Mouse (Mus musculus) gastrocnemius, postnatal 36 days (tissue): ENCODE results near the gene Kmt5c. TPM values are rescaled to one million over a fixed set of nuclear protein-coding genes. Genes with fewer than 3 reads are reported as not detected.

Experiments used
- DNase-seq, 2 experiments: peaks; one replicate each; pipeline ENCODE4 v3.0.0; 2022
- intact Hi-C: fragments of 180-260 bp; cut with DNase I; formaldehyde crosslinking; loops from one replicate; pipeline ENCODE4 v1.15.1; 2025
- total RNA-seq, 2 experiments: library from RNA; stranded (reverse); gene quantifications; 2 replicates each; pipeline ENCODE4 v1.2.3; 2021

The Kmt5c gene
- total RNA-seq, 2 experiments from 2014 or later: 9.7 to 10.5 TPM

DNA sequence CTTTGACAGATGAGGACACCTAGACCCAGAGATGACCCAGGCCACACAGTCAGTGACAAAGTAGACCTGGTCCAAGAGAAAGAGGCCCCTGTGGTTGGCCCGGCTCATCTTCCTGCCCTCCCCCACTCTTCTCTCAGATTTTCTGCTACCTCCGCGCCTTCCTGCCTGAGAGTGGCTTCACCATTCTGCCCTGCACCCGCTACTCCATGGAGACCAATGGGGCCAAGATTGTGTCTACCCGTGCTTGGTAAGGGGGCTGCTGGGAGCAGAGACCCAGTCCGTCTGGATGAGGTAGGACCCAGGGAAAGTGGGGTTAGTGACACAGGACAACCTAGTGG lies 2.5 kb downstream of the Kmt5c start:
- DNase-seq: no peak
- intact Hi-C loops: no loop called here

GRCm38 (mm10) chr7:4743354-4743753 lies 3.4 kb downstream of the Kmt5c start:
- no peak for DNase-seq
- intact Hi-C loops: no loop called here

- intact Hi-C loops: no loop called here
- DNase-seq: no peak
Observed at GRCm38 (mm10) chr7:4744886-4745285, 5.0 kb downstream of the Kmt5c start.

- DNase-seq: no peak
Observed at GRCm38 (mm10) chr7:4746326-4746980, 6.5 kb downstream of the Kmt5c start.

DNA sequence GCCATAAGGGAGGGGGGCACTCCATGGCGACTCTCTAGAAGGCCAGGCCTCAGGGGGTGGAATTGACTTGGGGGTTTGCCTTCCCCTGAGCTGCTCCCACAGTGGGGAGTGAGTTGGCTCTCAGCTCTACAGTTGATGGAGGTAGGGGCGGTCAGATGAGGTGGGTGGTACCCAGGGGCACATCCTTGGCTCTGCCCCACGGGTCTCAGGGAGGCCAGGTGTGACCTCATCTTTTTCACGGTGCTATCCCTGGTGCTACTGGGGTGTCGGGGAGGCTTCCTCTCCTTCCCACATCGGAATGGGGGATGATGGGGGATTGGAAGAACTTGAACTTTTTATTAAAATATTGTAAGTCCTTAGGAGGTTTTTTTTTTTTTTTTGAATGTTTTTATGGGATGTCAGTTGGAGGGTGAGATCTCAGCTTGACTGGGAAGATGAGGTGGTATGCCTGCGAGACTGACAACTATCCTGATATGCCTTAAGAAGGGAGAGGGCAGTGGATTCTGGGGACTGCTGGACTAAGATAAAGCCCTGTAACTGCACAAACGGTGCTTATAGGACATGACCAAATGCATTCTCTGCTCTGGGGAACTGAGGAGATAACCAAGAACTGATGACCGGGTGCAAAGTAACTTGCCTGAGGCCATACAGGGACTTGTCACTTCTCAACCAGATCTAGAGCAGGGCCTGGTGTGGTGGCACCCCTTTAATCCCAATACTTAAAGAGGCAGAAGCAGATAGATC lies 7.4 kb downstream of the Kmt5c start:
- intact Hi-C loops: no loop called here
- DNase-seq: no peak

More at GRCm38 (mm10) chr7:4746326-4746980, 6.5 kb downstream of the Kmt5c start:
- intact Hi-C loops: no loop called here

DNA sequence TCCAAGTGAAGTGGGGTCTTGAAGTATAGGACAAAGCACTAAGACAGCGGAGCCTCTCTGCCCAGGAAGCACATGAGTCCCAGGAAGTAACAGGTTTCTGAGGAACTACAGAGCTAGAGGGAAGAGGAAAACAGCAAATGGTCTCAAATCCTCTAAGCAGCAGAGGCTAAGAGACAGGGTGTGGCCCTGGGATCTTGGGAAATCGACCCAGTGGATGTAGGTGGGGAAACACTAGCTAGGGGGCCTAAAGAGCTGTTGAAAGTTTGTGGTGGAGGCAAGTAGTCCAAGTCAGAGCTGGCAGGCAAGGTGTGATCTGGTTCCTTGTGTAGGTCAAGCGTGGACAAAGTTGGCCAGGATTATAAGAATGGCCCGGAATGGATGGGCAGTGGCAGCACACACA lies 8.4 kb downstream of the Kmt5c start:
- intact Hi-C loops: no loop called here
- DNase-seq: no peak

GRCm38 (mm10) chr7:4749169-4749568 lies 9.3 kb downstream of the Kmt5c start:
- intact Hi-C loops: no loop called here
- DNase-seq: no peak

- intact Hi-C loops: no loop called here
- no peak for DNase-seq
Observed at GRCm38 (mm10) chr7:4751971-4752820, 12.3 kb downstream of the Kmt5c start.

DNA sequence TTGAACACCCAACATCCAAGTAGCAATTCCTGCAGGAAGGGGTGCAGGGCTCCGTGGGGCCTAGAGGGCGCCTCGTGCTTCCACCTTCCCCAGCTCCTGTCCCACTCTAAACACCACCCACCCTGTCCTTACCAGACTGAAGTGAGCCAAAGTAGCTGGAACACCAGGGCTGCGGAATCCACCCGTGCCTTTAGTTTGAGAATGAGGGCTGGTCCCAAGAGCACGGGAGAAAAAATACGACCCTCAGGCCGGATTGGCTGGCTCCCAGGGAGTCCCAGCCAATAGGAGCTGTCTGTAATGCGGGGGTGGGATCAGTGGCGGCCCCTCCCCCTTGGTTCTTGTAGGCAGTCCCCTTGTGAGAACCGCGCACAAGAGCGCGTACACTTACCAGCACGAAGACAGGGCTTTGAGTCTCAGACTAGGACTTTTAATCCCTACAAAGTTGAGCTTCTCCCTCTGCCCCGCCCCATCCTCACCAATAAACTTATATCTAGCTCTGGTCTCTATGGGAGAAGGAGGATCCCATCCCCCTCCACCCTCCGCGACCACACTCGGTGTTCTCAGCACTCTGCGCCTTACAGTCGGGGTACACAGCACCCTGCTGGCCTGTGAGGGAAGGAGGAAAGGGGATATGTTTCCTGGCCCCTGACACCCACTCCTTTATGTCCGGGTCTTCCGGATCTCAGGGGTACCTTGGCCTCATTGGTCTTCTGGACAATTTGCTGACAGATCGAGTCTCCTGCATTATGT lies 13.1 kb downstream of the Kmt5c start, which contains the start of gene Cox6b2:
TSS of gene Cox6b2 (minus strand) at position 274 of the 750 bp plus-strand sequence.
- peak in 1 of 2 experiments; percentile 41 for DNase-seq
- intact Hi-C loops: no loop called here

DNA sequence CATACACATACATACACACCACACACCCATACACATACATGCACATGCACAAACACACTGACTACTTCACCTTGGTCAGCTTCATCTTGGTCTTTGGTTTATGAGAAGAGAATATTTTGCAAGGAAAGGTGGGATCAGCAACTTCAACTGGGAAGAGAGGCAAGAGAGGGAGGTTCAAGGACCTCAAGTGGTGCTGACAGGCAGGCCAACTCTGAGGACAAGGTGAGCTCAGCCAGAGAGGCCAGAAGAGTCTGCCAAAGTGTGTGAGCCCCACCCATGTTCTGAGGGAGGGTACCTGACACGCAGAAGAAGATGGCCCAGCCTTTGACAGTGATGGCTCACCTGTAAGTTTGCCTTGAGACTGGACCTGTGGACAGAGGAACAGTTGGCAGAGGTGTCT lies 19.8 kb downstream of the Kmt5c start:
- intact Hi-C loops: no loop called here
- no peak for DNase-seq

DNA sequence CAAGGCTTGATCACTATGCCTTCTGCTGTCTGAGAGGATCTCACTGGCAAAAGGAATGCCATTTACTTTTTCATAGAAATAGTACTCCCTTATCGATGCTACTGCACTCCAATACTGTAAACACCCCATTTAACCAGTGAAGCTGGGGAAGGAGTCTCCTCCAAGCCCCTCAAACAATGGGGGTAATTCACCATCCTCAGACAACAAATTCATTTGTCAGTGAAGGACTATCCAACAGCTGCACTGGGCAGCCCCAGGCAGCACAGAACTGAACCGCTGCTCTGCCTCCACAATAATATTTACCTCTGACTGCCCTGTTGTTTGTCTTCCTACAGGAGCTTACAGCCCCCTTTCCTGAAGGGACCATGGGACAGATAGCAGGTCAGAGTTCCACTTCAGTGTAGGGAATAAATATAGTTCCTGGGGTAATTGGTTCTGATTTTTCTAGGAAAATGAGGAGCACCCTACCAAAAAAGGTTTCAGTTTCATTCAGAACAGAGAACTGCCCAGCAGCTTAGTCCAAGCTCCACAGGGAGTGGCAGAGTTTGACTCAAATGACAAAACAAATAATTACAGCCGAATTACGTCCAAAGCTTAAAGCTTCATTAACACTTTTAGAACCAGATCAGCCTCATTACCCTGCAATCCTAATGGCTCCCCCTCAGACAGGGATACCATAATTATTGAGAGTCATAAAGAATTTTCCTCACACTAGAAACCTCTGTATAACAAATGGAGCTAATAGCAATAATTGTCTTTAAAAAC lies 25.2 kb downstream of the Kmt5c start:
- intact Hi-C loops: no loop called here
- no peak for DNase-seq

DNA sequence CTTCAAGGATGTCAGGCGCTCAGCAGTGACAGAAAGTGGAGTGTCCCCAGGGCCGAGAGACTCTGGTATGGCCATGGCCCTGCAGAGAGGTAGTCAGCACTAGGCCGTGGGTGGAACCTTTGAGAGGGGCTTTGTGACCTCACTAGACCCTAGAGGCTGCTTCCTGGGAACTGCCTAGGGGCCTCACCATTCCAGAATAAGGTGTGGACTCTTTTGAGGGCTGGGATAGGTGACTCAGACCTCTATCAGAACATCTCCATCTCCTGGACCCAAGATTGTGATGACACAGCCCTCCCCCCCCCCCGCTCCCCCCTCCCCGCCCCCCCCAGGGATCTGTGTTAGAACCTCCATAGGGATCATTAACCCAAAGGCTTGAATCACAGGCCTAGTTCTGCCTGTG lies 31.3 kb downstream of the Kmt5c start, which contains the start of gene Fam71e2:
TSS of gene Fam71e2 (minus strand) at position 101 of the 400 bp plus-strand sequence.
- intact Hi-C loops: no loop called here
- DNase-seq: no peak

DNA sequence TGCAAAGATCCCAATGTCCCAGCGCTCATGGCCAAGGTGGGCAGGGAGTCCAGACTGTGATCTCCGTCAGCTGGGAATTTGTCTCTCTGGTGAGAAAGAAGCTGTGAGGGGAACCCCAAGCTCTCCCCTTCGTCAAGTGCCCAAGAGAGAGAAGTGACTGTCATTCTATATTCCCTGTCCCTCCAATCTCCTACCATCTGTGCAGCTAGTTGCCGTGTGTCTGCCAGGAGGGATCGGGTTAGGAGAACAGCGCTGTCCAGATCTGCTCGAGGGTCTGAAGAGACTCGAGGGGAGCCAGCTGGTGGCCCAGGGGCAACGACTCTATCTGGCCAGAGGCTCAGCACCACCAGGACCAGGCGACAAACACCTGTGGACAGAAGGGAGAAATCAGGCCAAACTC lies 36.2 kb downstream of the Kmt5c start:
- intact Hi-C loops: no loop called here
- no peak for DNase-seq

GRCm38 (mm10) chr7:4776861-4777830 lies 37.2 kb downstream of the Kmt5c start:
- DNase-seq: peak; percentile 51 to 53
- intact Hi-C loops: no loop called here

DNA sequence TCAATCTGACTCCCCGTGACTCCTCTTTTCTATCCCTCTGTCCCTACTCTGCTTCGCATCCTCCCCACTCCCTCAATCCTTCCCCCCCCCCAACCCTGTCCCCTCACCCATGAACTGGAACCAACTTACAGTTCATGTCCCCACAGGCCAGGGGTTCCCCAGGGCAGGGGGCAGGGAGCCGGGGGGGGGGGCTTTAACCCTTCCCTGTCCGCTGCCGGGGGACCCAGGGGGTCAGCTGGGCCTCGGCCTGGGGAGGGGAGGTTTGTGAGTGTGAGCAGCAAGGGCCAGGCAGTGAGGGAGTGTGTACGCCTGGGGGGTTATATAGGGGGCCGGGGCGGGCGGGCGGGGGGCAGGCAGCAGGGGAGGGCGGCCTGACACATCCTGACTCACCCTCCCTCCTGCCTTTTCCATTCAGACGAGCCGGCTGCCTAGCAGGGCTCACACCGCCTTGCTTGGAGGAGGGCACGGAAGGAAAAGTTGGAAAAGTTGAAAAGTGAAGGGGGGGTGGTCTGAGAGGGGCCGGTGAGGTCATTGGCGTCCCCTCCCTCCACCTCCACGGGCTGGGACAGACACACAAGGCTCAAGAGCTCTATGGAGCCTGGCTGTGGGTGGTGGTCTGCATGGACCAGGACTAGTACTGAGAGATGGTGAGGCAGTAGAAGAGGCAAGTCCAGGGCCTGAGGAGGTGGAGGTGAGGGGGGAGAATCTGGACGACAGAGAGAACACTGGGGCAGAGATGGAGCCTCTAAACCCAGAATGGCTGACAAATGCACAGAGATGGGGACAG lies 38.1 kb downstream of the Kmt5c start:
- intact Hi-C loops: no loop called here
- DNase-seq: no peak

- intact Hi-C loops: no loop called here
Observed at GRCm38 (mm10) chr7:4779921-4780320, 40.0 kb downstream of the Kmt5c start.

GRCm38 (mm10) chr7:4782130-4782529 lies 42.2 kb downstream of the Kmt5c start:
- no peak for DNase-seq
- intact Hi-C loops: no loop called here

More at GRCm38 (mm10) chr7:4779921-4780320, 40.0 kb downstream of the Kmt5c start:
- DNase-seq: no peak

DNA sequence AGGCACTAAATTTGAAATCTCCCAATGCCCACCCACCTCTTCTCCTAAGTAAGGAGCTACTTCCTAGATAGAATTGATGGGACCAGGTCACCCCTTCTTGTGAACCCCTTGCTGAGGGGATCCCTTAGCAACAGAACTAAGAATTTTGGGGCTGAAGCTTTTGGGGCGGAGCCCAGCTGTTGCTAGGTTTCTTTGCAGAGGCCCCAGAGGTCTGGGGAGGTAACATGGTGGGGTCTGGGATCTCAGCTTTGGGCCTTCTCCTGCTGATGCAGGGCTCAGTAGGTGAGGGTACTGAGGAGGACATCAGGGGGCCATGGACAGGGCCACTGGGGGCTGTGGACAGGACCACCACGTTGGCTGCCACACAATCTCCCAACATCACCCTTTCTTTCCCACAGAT lies 42.8 kb downstream of the Kmt5c start, which contains the start of the genes Il11 and Tmem190:
TSS of gene Il11 (minus strand) at position 101 of the 400 bp plus-strand sequence.
TSS of gene Tmem190 (plus strand) at position 179 of the 400 bp plus-strand sequence.
- DNase-seq: no peak
- intact Hi-C loops: no loop called here
